Mouse (Mus musculus): ENCODE results near the gene Tmem98.

Tmem98 gene

DNA sequence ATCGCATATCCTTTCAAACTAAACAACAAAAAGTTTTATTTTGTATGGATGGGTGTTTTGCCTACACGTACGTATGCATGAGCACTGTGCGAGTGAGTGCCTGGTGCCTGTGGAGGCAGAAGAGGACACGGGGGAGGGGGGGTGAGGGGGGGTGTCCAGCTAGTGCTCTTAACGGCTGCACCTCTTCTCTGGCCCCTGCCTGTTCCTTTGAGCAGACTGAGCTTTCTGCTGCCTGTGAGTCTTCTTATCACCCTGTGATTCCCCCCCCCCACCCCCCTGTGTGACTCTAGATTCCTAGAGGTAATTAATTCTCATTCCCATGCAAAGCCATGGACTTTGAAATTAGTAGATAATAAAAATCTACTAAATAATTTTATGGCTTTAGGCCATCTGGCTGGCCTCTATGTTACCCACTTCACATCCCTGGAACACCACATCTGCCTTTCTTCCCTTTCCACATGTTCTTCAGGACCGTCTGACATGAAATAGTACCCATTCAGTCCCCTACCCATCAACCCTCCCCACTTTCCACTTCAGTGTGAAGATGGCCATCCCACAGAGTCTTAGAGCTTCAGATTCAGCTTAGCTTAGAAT lies 20.2 kb upstream of the Tmem98 start:
- no peak for ATAC-seq (ENCODE audit: insufficient number of reproducible peaks, low FRiP score, low TSS enrichment)

DNA sequence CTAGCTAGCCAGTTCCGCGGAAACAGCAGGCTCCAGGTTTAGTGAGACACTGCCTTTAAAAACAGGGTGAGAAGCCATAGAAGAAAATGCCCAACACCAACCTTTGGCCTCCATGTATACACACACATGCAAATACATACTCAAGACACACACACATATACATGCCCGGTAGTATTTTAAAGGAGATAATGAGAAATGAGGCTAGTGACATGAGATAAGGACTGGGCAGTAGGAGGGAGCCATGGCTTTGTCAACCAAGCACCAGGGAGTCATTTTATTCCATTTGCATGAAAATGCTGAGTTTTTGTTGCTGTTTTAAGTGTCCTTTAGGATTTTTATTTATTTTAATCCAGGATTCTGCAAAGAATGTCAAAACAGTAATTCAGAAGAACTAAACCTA lies 19.6 kb upstream of the Tmem98 start:
- no peak for ATAC-seq (ENCODE audit: insufficient number of reproducible peaks, low FRiP score, low TSS enrichment)

DNA sequence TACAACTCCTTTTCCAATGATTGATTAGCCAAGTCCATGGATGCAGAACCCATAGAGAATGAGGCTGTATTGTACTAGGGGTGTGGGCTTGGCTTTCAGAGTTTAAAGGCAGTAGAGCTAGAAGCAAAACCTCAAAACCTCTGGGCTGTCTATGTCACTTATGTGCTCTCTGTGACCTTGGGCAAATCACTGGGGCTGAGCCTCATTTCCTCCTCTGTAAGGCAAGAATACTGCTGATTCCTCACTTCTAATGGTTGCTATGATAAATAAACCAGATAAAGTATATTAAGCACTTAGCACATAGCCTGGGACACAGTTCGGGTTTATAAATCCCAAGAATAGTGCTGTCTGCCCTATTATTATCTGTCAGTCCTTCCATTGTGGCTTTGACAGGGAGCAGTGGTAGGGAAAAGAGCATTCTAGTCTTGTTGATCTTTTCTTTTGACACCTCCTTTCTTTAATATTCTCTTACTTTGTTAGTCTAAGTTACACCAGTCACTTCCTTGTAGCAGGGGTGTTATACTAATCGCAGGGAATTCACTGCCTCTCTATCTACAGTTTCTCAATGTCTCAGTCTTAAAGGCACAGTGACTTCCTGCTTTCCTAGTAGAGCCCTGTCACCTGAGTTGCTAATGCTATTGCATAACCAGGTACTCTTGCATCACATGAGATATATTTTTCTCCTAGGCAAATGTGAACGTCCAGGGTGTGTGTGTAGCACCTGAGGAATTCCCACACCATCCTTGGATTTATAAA lies 18.1 kb upstream of the Tmem98 start:
- no peak for ATAC-seq (ENCODE audit: insufficient number of reproducible peaks, low FRiP score, low TSS enrichment)

DNA sequence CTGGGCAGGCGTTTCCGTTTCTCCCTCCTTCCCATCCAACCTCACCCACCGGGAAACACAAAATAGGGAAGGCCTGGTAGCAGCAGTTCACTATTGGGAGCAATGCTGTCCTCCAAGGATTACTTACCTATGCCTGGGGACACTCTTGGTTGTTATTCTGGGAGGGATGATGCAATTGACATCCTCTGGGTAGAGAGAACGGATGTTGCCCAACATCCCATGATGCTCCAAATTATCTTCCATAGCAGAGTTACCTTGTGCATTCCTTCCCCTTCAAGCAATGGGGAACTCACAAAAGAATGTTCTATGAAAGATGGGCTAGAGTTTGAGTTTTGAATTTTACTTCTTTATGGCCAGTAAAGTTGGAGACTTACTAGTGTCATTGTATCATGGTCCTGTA lies 16.6 kb upstream of the Tmem98 start:
- ATAC-seq (ENCODE audit: insufficient number of reproducible peaks, low FRiP score, low TSS enrichment), result no peak

DNA sequence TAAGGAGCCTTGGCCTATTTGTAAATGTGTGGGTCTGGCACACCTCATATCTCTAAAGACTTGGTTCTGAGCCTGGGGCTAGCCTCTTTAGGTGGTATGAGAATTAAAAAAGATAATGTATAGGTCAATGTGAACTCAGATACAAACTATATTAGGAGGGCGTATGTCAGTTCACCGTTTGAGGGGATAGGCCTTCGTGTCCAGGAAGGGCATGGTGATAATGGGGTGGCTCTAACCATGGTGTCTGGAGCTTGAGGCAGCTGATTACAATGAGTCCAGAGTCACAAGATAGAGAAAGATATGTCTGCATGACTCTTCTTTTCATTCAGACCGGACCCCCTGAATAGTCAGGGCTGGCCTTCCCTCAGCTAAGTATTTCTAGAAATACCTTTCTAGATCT lies 15.7 kb upstream of the Tmem98 start:
- ATAC-seq (ENCODE audit: insufficient number of reproducible peaks, low FRiP score, low TSS enrichment), result no peak

DNA sequence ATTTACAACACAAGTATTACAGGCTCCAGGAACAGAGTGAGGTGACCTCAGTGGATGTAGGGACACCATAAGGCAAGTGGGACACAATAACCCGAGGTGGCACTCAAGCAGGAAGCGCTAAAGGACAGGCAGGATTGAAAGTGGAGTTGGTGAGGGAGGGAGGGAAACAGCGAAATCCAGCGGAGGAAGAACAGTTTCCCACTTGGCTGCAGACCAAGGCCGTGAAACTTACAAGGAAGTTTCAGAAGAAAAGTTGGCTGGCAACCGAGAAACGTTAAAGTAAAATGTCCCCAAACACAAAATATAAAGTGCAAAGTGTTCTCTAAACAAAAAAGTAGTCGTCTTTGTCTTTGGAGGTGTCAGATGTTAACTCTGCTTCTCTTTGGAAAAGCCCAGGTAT lies 14.5 kb upstream of the Tmem98 start:
- ATAC-seq (ENCODE audit: insufficient number of reproducible peaks, low FRiP score, low TSS enrichment), result no peak

DNA sequence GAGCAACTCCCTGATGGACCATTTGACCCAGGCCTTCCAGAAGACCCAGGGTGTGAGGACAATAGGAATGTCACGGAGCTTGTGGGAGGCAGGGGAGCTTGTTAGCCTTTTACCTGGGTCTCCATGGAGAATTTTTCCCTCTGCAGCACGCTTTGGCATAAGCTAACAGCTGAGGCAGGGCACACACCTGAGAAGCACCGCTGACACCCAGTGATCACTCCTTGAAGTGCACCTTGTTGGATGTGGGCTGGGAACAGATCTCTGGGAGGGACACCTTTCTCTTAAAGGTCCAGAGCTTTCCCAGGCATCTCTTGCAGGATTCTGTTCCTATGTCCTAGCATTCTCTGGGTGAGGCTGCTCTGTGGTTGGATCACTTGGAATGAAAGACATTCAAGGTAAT lies 10.0 kb upstream of the Tmem98 start:
- no peak for ATAC-seq (ENCODE audit: insufficient number of reproducible peaks, low FRiP score, low TSS enrichment)

DNA sequence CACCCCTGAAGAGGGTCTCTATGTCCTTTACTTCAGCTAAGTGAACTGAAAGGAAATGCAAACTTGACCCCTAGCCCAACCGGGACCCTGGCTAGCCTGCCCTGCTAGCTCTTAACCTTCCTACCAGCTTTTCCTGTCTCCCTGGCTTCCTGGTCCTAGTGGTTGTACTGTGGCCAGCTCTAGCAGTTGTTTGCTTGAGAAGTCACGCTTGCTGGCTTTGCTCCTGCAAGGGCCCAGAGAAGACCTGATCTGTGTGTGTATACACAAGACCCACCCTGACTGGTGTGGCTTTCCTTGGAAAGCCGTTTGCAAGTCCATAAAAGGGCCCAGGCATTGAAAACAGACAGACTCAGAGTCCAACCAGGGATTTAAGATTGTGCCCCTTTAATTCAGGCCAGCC lies 7.3 kb upstream of the Tmem98 start:
- no peak for ATAC-seq (ENCODE audit: insufficient number of reproducible peaks, low FRiP score, low TSS enrichment)

DNA sequence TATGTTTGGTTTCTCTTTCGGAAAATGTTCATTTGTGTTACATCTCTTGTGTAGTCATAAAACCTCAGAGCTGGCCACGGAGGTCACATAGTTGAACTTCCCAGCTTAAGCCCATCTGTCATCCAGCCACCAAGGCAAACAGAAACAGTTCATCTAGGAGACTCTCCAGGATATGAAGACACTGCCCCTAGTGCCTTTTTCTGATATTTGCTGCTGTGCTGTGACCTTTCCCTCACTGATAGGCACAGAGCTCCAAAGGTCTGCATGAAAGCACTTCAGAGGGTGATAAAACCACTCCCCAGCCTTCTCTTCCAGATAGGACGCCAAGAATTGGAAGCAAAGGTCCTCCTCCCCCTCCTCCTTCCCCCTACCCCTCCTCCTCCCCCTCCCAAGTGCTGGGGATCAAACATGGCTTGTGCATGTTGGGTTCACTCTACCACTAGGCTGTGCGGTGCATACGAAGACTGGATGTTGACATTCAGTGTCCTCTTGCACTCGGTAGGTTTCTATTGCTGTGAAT lies 1.4 kb upstream of the Tmem98 start:
- ATAC-seq (ENCODE audit: insufficient number of reproducible peaks, low FRiP score, low TSS enrichment), result no peak

DNA sequence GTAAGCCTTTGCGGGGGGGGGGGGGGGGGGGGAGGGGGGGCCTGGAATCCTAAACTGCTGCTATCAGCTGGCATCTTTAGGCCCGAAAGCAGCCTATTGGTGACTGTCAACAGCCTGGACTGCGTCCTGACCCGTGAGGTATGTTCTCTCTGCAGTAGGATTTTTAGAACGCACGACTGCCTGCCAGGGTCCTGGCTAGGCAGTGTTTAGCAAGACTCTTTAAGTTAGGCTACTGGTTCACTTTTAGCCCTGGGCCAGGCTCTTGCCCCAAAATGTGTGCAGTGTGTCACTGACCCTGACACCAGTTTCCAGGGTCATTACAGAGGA lies 346 bp upstream of the Tmem98 start:
- ATAC-seq (ENCODE audit: insufficient number of reproducible peaks, low FRiP score, low TSS enrichment), result no peak

DNA sequence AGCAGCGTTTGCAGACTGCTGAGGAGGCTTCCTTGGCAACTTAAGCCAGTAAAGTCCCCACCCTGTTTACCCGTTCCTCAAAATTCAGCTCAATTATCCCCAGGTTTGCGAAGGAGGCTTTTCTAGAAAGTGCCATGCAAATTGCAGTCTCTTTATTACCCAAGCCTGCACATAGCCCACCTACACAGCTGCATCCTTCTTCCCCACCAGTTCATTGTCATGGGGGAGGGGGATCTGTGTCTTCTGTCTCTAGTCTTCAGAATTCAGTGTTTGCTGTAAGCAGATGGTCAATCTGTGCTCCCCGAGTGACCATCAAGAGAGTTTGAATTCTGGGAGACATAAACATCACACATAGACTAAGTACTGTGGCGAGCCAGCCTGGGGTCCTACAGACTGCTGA lies 1.2 kb downstream of the Tmem98 start:
- no peak for ATAC-seq (ENCODE audit: insufficient number of reproducible peaks, low FRiP score, low TSS enrichment)

DNA sequence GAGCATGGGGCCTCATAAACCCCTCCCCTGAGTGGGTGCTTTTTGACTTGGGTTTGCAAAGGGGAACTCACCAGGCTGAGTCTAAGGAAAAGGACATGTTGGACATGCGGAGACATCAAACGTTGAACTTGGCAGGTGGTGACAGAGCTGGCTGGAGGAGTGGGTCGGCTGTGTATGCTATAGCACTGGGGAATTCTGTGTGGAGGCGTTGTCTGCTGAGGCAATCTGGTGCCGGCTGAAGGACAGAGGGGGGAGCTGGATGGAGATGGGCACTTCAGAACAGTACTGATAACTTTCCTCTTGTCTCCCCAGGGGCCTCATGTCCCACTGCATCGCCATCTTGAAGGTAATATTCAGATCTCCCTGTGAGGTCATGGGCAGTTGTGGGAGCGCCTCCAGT lies 5.4 kb downstream of the Tmem98 start:
- ATAC-seq (ENCODE audit: insufficient number of reproducible peaks, low FRiP score, low TSS enrichment), result no peak

DNA sequence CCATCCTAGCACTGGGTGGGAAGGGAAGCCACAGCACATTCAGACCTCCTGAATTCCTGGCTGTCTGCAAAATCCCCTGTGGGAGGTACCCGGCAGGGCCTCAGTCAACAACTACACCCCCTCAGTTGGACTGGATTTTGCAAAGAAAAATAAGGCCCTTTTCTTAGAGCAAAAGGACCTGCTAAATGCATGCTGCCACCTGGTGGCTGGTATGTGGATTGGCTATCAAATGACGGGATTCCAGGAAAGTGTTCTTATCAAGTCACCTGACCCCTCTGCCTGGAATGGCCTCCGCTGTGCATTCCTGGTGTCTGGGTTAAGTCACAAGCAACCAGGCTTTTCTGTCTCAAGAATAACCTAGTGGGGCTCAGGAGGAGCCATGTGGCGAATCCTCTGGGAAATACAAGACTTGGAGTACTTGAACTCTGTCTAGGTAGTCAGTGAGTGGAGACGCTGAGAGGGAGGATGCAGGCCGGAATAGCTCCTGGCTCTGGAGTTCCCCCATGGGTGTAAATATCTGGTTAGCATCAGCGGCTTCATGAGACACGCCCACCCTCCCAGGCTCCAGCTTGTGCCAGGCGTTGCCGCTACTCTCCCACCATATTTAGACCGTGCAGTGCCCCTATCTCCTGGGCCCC lies 8.2 kb downstream of the Tmem98 start:
- peak; percentile 36; the same call in 1 of the 2 replicates for ATAC-seq (ENCODE audit: insufficient number of reproducible peaks, low FRiP score, low TSS enrichment)

DNA sequence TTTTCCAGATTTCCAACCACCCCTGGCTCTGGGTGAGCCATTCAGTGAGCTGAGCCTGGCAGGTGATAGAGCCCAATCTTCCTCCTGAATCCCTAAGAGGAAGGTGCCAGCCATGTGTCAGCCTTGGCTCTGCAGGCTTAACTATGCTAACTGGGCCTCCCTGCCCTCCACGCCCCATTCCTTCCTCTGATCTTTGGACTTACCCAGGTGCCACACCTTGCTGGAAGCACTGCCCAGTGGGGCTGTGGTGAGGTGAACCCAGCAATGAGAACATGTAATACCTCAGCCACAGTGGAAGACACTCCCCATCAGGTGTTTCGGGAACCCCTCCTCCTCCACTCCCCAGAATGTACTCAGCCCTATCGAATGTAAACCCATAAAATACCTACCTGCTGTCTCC lies 10.1 kb downstream of the Tmem98 start:
- ATAC-seq (ENCODE audit: insufficient number of reproducible peaks, low FRiP score, low TSS enrichment), result no peak

DNA sequence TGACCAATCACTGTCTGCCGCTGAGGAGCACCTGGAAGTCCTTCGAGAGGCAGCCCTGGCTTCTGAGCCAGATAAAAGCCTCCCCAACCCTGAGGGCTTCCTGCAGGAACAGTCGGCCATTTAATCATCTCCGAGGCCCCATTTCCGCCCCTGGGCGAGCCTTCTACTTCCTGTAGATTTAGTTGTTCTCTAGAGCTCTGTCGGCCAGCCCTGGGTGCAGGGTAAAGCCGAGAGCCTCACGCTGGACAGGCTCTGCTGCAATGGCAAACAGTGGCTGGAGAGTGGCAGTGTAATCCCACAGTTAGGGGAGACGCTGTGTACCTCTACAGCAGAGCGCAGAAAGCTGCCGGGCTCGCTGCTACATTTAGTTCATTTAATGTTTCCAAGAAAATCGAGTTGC lies 11.3 kb downstream of the Tmem98 start:
- no peak for ATAC-seq (ENCODE audit: insufficient number of reproducible peaks, low FRiP score, low TSS enrichment)

DNA sequence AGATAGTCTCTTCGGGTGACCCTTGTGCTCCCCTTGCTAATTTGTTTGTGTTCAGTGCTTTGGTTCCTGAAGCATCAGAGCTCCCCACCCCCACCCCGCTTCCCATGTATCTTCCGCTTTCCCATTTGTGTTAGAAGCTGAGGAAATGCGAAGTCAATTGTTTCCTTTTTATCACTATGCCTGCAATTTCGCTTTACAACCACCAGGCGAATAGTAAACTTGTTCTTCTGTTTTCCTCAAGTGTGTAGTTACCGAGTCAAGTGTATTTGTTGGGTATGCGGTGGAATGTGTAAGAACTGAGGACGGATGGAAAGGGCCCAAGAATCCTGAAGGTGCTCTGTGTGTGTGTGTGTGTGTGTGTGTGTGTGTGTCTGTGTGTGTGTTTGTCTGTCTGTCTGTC lies 11.8 kb downstream of the Tmem98 start:
- ATAC-seq (ENCODE audit: insufficient number of reproducible peaks, low FRiP score, low TSS enrichment), result no peak

DNA sequence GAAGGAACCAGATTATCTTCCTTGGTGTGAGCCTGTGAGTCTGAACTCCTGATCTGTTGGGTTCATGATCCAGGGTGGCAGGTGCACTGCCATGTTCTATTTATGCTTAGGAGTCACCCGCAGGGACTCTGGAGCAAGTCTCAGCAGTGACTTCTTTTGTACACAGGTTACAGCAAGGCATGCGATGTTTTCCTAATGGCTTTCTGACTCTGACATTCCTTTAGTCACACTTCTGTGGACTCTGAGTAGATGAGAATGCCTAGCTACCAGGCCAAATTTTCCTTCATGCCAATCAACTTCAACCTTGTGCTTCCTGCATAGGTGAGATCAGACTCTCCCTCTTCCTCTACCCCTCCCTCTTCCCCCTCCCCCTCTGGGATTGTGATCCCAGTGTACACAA lies 25.4 kb downstream of the Tmem98 start:
- ATAC-seq (ENCODE audit: insufficient number of reproducible peaks, low FRiP score, low TSS enrichment), result no peak

DNA sequence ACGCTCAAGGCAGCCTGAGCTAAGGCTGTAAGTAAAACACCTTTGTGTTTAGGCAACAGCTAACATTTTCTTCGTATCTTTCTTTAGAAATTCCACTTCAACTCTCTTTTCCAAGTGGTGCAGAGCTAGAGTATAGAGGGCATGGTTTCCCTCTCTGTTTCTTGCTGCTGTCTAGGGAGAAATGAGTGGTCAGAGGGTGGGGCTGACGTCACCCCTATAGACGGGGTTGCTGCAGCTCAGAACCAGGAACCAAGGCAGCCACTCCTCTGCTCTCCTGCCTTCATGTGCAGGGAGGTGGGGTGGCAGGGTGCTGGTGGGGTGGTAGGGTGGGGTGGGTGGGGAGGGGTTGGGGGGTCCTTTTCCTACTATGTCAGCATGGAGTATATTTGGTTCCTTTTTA lies 25.9 kb downstream of the Tmem98 start:
- no peak for ATAC-seq (ENCODE audit: insufficient number of reproducible peaks, low FRiP score, low TSS enrichment)

DNA sequence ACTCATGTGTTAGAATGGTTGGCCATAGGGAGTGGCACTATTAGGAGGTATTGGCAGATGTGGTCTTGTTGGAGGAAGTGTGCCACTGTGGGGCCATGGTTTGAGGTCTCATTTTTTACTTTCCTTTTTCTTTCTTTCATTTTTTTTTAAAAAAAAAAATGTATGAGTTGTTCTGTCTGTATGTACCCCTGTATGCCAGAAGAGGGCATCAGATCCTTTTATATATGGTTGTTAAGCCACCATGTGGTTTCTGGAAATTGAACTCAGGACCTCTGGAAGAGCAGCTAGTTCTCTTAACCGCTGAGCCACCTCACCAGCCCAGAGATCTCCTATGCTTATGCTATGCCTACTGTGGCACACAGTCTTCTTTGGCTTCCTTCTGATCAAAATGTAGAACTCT lies 28.7 kb downstream of the Tmem98 start:
- no peak for ATAC-seq (ENCODE audit: insufficient number of reproducible peaks, low FRiP score, low TSS enrichment)

DNA sequence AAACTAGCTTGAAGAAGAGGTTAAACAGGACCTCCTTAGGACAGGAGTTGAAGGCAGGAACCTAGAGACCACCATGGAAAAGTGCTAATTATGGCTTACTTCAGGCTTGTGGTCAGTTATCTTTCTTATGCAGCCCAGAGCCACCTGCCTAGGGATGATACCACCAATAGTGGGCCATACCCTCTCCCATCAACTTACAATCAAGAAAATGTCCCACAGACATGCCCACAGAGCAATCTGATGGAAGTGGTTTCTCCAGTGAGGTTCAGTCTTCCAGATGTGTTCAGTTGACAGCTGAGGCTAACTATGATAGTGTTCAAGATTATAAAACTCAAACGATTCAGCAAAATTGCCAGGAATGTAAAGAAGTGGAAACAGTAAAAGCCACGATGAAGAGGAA lies 33.5 kb downstream of the Tmem98 start:
- ATAC-seq (ENCODE audit: insufficient number of reproducible peaks, low FRiP score, low TSS enrichment), result no peak

DNA sequence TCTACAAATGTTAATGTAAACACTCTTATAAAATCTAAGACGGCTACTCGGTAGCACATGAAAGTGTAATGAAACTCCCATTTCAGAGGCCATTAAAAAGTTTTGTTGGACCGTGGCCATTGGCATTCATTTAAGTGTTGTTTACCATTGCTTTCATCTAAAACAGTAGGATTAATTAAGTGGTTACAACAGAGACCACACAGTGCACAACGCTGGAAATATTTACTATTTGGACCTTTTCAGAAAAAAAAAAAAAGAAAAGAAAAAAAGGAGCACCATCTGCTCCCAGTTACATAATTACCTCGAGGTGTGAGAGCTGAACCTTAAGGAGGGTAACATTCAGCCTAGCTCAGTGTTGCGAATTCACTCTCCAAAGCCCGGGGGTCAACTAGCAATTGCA lies 35.5 kb downstream of the Tmem98 start:
- no peak for ATAC-seq (ENCODE audit: insufficient number of reproducible peaks, low FRiP score, low TSS enrichment)

DNA sequence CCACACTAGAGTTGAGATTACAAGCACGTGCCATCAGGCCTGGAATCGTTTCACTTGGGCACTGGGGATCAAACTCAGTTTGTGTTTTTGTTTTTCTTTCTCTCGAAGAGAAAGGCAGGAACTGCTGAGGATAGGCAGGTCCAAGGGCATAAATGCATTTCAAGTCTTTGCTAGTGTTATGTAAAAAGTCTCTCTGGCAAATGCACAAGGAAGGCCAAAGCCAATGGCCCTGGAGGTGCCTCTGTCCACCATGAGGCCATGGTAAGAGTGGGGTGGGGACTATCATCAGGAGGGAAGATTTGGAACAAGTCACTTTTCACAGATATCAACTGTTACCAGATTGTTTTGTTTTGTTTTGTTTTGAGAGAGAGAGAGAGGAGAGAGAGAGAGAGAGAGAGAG lies 36.1 kb downstream of the Tmem98 start:
- no peak for ATAC-seq (ENCODE audit: insufficient number of reproducible peaks, low FRiP score, low TSS enrichment)
